Mouse (Mus musculus) ES-E14 (cell line): Measurements from ENCODE around the gene Bcl3. TPM values are rescaled to one million over a fixed set of nuclear protein-coding genes. Genes with fewer than 3 reads are reported as not detected.

Experiments used
- DNase-seq: peaks from one replicate; pipeline ENCODE4 v3.0.0-alpha.2; 2013; ENCODE audit warnings: low read depth, low spot score
- H3K27ac ChIP-seq: 2 replicates; pipeline ENCODE4 v1.5.1; 2012; ENCODE audit warnings: low read depth, mild to moderate bottlenecking, low read length, moderate library complexity, mixed read lengths; ENCODE audit not compliant: poor library complexity, insufficient read depth, severe bottlenecking
- H3K36me3 ChIP-seq: 2 replicates; pipeline ENCODE4 v1.6.1; 2012; ENCODE audit warnings: mild to moderate bottlenecking, low read length, moderate library complexity, mixed read lengths; ENCODE audit not compliant: control insufficient read depth, poor library complexity, insufficient read depth, severe bottlenecking
- H3K4me1 ChIP-seq, 2 experiments: fragments of 150-350 bp in 1 of 2; sonication (generic) in 1 of 2; 2 replicates each; pipeline ENCODE4 v1.6.1; 2012; ENCODE audit warnings: low read length in 2 of 2, mild to moderate bottlenecking in 1 of 2, mixed read lengths in 1 of 2; ENCODE audit not compliant: control insufficient read depth in 2 of 2, insufficient read depth in 2 of 2, poor library complexity in 1 of 2
- H3K4me3 ChIP-seq, 2 experiments: fragments of 150-350 bp in 1 of 2; sonication (generic) in 1 of 2; 2 replicates each; pipeline ENCODE4 v1.5.1; 2012; ENCODE audit warnings: low read length in 2 of 2, low read depth in 1 of 2, mild to moderate bottlenecking in 1 of 2, mixed read lengths in 1 of 2; ENCODE audit not compliant: insufficient read depth in 1 of 2, poor library complexity in 1 of 2, severe bottlenecking in 1 of 2
- H3K9ac ChIP-seq: 2 replicates; pipeline ENCODE4 v1.6.1; 2012; ENCODE audit warnings: low read depth, mild to moderate bottlenecking, low read length, mixed read lengths; ENCODE audit not compliant: poor library complexity, insufficient read depth, severe bottlenecking
- H3K9me3 ChIP-seq: fragments of 150-350 bp; sonication (generic); 2 replicates; pipeline ENCODE4 v1.6.1; 2012; ENCODE audit warnings: low read depth, mild to moderate bottlenecking, low read length; ENCODE audit not compliant: control insufficient read depth, insufficient read depth
- CHD2 ChIP-seq: IDR thresholded peaks from 2 replicates; pipeline ENCODE4 v1.6.1; 2014; ENCODE audit warnings: mild to moderate bottlenecking, low read depth, low read length, inconsistent platforms
- HCFC1 ChIP-seq: IDR thresholded peaks from 2 replicates; pipeline ENCODE4 v1.6.1; 2012; ENCODE audit warnings: low read length, inconsistent platforms, borderline replicate concordance; ENCODE audit not compliant: insufficient read depth
- MAFK ChIP-seq: IDR thresholded peaks from 2 replicates; pipeline ENCODE4 v1.6.1; 2014; ENCODE audit warnings: mild to moderate bottlenecking, low read depth, low read length, inconsistent platforms; ENCODE audit not compliant: insufficient read depth
- ZC3H11A ChIP-seq: IDR thresholded peaks from 2 replicates; pipeline ENCODE4 v1.6.1; 2012; ENCODE audit warnings: low read depth, mild to moderate bottlenecking, inconsistent platforms, low read length, borderline replicate concordance
- ZNF384 ChIP-seq: IDR thresholded peaks from 2 replicates; pipeline ENCODE4 v1.6.1; 2012; ENCODE audit warnings: low read depth, low read length, inconsistent platforms
- in situ Hi-C, 2 experiments: fragments of 600-800 bp; cut with MboI; formaldehyde crosslinking; loops; one replicate each; pipeline ENCODE4 v1.15.1; 2025; ENCODE audit warnings: low sequenced_read_pairs in 2 of 2, inconsistent platforms in 1 of 2; ENCODE audit not compliant: unreplicated experiment in 2 of 2
- total RNA-seq: library from RNA; depleted of rRNA; stranded (reverse); fragments of 300-350 nt; gene quantifications from 2 replicates; pipeline ENCODE4 v1.2.3, GENCODE M21; 2012

Bcl3 gene
- total RNA-seq, 1 experiment = 14.3 TPM

DNA sequence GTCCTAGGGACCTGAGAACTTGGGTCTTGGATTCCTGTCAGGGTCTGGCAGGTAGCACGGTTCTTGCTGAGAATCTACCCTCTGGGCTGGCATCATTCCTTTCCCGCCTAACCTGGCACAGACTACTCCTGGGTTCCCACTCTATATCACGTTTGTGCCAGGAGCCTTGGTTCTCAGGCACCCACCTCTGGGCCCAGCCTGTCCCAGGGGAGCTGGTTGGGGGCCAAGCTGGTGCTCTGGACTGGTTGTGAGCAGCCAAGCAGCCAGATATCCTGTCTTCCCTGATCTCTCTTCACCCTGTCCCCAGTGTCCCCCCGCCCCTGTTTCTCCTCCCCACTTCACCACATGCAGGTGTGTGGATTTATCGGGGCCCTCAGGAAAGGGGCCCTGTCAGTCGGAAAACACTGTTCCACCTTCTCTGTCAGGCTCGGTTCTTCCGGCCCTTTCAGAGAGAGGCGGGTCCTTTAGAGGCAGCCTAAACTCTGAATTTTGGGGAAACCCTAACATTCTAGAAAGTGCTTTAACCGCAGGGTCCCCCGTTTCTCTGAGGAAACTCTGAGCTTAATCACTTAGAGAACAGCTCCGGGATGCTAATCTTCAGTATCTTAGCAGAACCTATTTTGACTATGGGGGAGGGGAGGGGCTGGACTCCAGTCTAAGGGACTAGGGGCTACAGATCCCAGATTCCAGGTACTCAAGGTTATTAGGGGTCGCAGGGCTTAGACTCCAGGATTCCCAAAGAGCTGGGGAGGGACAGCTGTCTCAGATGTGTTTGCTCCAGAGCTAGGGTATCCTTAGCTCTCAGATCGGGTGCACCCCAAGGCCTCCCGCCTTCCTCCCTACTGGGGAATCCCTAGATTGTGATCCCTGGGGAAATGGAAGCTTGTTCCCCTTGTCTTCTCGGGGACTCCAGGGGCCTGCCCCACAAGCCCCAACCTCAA, 52.9 kb downstream of the Bcl3 start:
- TF ChIP-seq CHD2 (no peak), ZNF384 (no peak)
- in situ Hi-C loops = no loop called here
- Histone ChIP-seq H3K4me1 (peaks cover 2 to 21% of the 10 kb centered on the region in 2 experiments; a peak in 2 of 4 replicates), H3K27ac (peak overlapping the region; percentile 20), H3K36me3 (peaks cover 11% of the 10 kb centered on the region; the same call in 1 of the 2 replicates), H3K4me3 (peak overlapping the region; percentile 72 to 86), H3K9me3 (no peaks in the 10 kb centered on the region), H3K9ac (peak overlapping the region; percentile 69)
- no peak for DNase-seq

DNA sequence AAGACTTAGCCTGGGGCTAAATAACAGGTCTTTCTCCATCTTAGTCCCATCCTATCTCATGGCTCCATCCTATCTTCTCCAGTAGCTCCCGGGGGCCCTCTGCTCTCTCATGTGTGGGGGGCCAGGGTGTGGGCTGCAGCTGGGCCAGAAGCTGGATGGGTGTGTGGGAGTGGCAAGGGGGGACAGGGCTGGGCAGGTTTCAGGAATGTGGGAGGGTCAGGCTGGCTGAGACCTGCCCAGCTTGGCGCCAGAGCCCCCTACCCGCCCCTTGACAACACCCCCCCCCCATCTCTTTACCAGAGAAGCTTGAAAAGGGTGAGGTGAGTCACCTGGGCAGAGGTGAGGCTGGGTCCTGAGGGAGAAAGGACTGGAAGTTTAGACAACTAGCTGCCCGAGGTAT, 53.6 kb downstream of the Bcl3 start:
- TF ChIP-seq MAFK (no peak), ZC3H11A (no peak), ZNF384 (no peak), CHD2 (no peak), HCFC1 (no peak)
- peak overlapping the region; percentile 52; the same call in 1 of the 2 replicates for H3K9ac ChIP-seq
- no peaks in the 10 kb centered on the region for H3K9me3 ChIP-seq
- peaks cover 17% of the 10 kb centered on the region; the same call in 1 of the 2 replicates for H3K36me3 ChIP-seq
- H3K4me1 ChIP-seq = peaks cover 2 to 25% of the 10 kb centered on the region in 2 experiments; a peak in 2 of 4 replicates
- peak overlapping the region; percentile 72 to 86; a peak in 3 of 4 replicates for H3K4me3 ChIP-seq
- in situ Hi-C loops = no loop called here
- no peak for DNase-seq
- H3K27ac ChIP-seq = no peak overlapping the region

DNA sequence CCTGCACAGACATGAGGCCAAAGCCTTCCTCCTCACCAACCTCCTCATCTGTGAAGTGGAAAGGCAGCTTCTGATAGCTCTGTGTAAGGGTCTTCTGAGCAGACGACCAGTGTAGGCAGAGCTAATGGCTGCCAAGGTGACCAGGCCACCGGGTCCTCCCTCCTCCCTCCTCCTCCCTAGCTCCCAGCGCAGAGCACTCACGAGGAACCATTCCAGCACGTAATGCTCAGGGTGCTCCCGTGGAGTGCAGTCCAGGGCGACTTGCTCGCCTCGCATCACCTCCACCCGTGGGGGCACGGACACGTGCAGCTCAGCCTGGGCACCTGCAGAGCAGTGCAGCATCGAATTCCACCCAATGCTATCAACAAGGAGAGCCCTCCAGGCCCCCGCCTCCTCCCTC, 54.3 kb downstream of the Bcl3 start:
- Histone ChIP-seq H3K27ac (no peak overlapping the region), H3K4me1 (peaks cover 2 to 29% of the 10 kb centered on the region in 2 experiments; a peak in 2 of 4 replicates), H3K9ac (no peak overlapping the region), H3K36me3 (peaks cover 22% of the 10 kb centered on the region; the same call in 1 of the 2 replicates), H3K4me3 (no peak overlapping the region), H3K9me3 (no peaks in the 10 kb centered on the region)
- no peak for TF ChIP-seq ZNF384
- TF ChIP-seq HCFC1 = no peak
- TF ChIP-seq MAFK = no peak
- no peak for TF ChIP-seq ZC3H11A
- TF ChIP-seq CHD2 = no peak
- in situ Hi-C loops = no loop called here
- no peak for DNase-seq

DNA sequence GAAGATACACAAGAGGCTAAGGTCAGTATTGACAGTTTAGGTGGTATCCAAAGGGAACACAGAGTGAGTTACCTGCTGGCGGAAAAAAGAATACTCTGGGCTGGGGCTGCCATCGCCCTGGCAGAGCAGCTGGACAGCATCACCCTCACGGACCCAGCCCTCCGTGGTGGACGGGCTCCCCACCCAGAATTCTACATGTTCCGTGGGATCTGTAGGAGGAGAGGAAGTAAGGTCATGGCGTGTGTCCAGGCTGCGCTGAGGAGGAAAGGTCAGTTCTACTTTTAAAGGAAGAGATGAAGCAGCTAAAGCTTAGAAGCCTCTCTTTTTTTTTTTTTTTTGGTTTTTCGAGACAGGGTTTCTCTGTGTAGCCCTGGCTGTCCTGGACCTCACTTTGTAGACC, 58.0 kb downstream of the Bcl3 start:
- Histone ChIP-seq H3K9me3 (no peaks in the 10 kb centered on the region), H3K4me1 (peaks cover 2 to 36% of the 10 kb centered on the region in 2 experiments; a peak in 2 of 4 replicates), H3K36me3 (peaks cover 30% of the 10 kb centered on the region; the same call in 1 of the 2 replicates), H3K9ac (no peak overlapping the region), H3K4me3 (no peak overlapping the region), H3K27ac (no peak overlapping the region)
- in situ Hi-C loops = no loop called here
- TF ChIP-seq ZNF384 = no peak
- TF ChIP-seq HCFC1 = no peak
- no peak for TF ChIP-seq MAFK
- no peak for TF ChIP-seq CHD2
- TF ChIP-seq ZC3H11A = no peak
- no peak for DNase-seq
